9 mouse cellular contexts compared by ENCODE assay signal in the genomic region with DNA sequence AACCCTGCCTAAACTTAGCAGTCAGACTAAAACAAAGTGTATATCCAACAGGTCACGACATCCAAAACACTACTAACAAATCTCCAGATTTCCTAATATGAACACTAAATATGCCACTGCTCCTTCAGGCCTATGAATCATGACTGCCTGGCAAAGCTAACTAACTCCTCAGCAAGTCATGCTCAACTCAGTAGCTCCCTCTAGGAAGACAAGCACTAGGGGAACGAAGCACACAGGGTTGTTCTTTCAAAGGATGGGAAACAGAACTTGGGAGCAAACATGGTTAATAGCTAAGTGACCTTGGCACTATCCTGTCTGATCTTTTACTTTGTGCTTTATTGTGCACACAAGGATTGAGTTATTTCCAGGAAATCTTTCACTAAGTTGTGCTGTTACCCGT. TPM values are rescaled to one million over a fixed set of nuclear protein-coding genes. Genes with fewer than 3 reads are reported as not detected.
DNase-seq lines count a peak whose midpoint lies in the region; ATAC-seq and TF ChIP-seq lines count a peak whose summit lies in the region.
"Had no signal": no experiment of that assay in that cellular context is flagged by ENCODE, and none has a peak within 500 bp of the region (broad histone marks: within the 10 kb centered on the region; RNA-seq: fewer than 3 reads in every experiment).

No protein-coding gene starts in this region.

- no peak overlapping the region for H3K27ac ChIP-seq in kidney, adult 2 months (ENCODE audit: insufficient read depth, low read depth, low read length)
- no peak overlapping the region for H3K27ac ChIP-seq in kidney, embryonic 15.5 days
- H3K27ac ChIP-seq in MEL (ENCODE audit: control insufficient read depth, low read depth, low read length): peak overlapping the region; percentile 17; the same call in 1 of the 2 replicates
- no peak overlapping the region for H3K27ac ChIP-seq in intestine, embryonic 16.5 days (ENCODE audit: low read length)
- no peak overlapping the region for H3K27ac ChIP-seq in forebrain, embryonic 12.5 days

- TF ChIP-seq EP300 in MEL (IDR thresholded peaks at IDR 0.05; ENCODE audit: low read depth in 1 of 2, low read length in 2 of 2): no peak

- no peaks in the 10 kb centered on the region for H3K9me3 ChIP-seq in kidney, embryonic 15.5 days (replicated peaks)
- no peaks in the 10 kb centered on the region for H3K9me3 ChIP-seq in MEL (replicated peaks; ENCODE audit: insufficient read depth, low read length)
- no peaks in the 10 kb centered on the region for H3K9me3 ChIP-seq in intestine, embryonic 16.5 days (ENCODE audit: control insufficient read depth, low read length)
- H3K9me3 ChIP-seq in forebrain, embryonic 12.5 days: no peaks in the 10 kb centered on the region

- H3K4me1 ChIP-seq in kidney, adult 2 months (ENCODE audit: control insufficient read depth, insufficient read depth, low read length): peaks cover 5% of the 10 kb centered on the region; the same call in 1 of the 2 replicates
- H3K4me1 ChIP-seq in kidney, embryonic 15.5 days: no peaks in the 10 kb centered on the region
- H3K4me1 ChIP-seq in MEL (ENCODE audit: control insufficient read depth in 1 of 2, insufficient read depth in 2 of 2, low read length in 2 of 2): peaks cover 3 to 9% of the 10 kb centered on the region in 2 experiments
- no peaks in the 10 kb centered on the region for H3K4me1 ChIP-seq in intestine, embryonic 16.5 days (ENCODE audit: control insufficient read depth, insufficient read depth, low read length)
- H3K4me1 ChIP-seq in forebrain, embryonic 12.5 days: no peaks in the 10 kb centered on the region

- H3K79me2 ChIP-seq in MEL (ENCODE audit: control insufficient read depth, insufficient read depth, low read length, poor library complexity): no peaks in the 10 kb centered on the region

- DNase-seq in kidney, adult 2 months: peak; percentile 67
- DNase-seq in A20 (ENCODE audit: low read depth, low spot score): peak; percentile 19
- peak; percentile 72 for DNase-seq in MEL (ENCODE audit: low read depth, low spot score)
- DNase-seq in spleen, adult 12 weeks (ENCODE audit: low spot score): no peak
- no peak for DNase-seq in spleen, adult 18-20 months
- DNase-seq: thymus, postnatal 4 days had no signal

- peak; percentile 8; the same call in 1 of the 2 replicates for TF ChIP-seq RAD21 in MEL (IDR thresholded peaks at IDR 0.05; ENCODE audit: low read depth, low read length)

- no peak for TF ChIP-seq POLR2A in kidney, adult 2 months (IDR thresholded peaks at IDR 0.05; ENCODE audit: low read depth, low read length)
- no peak for TF ChIP-seq POLR2A in MEL (IDR thresholded peaks at IDR 0.05; ENCODE audit: control insufficient read depth in 1 of 2, insufficient read depth in 1 of 2, low read depth in 1 of 2, low read length in 2 of 2, poor library complexity in 1 of 2)

- peaks cover 5% of the 10 kb centered on the region for H3K36me3 ChIP-seq in kidney, adult 2 months (ENCODE audit: control insufficient read depth, insufficient read depth, low read length)
- H3K36me3 ChIP-seq in kidney, embryonic 15.5 days: peaks cover 39% of the 10 kb centered on the region
- peaks cover 19 to 20% of the 10 kb centered on the region in 2 experiments for H3K36me3 ChIP-seq in MEL (ENCODE audit: control insufficient read depth in 1 of 2, insufficient read depth in 2 of 2, low read length in 2 of 2)
- 0 out of 2 replicates have a peak, but pooled peaks cover 3% of the 10 kb centered on the region for H3K36me3 ChIP-seq in intestine, embryonic 16.5 days (ENCODE audit: control insufficient read depth, insufficient read depth, low read length)
- peaks cover 24% of the 10 kb centered on the region for H3K36me3 ChIP-seq in forebrain, embryonic 12.5 days (replicated peaks)

- no peak overlapping the region for H3K4me3 ChIP-seq in kidney, adult 2 months (ENCODE audit: insufficient read depth, low read depth, low read length)
- H3K4me3 ChIP-seq in kidney, embryonic 15.5 days (replicated peaks): no peak overlapping the region
- H3K4me3 ChIP-seq in MEL (ENCODE audit: control insufficient read depth in 1 of 2, insufficient read depth in 1 of 2, low read depth in 2 of 2, low read length in 2 of 2): no peak overlapping the region
- H3K4me3 ChIP-seq in intestine, embryonic 16.5 days (ENCODE audit: low read length): no peak overlapping the region
- no peak overlapping the region for H3K4me3 ChIP-seq in forebrain, embryonic 12.5 days (replicated peaks)

- H3K27me3 ChIP-seq in kidney, adult 2 months (replicated peaks; ENCODE audit: control insufficient read depth, insufficient read depth, low read length): no peaks in the 10 kb centered on the region
- no peaks in the 10 kb centered on the region for H3K27me3 ChIP-seq in kidney, embryonic 15.5 days
- no peaks in the 10 kb centered on the region for H3K27me3 ChIP-seq in MEL (ENCODE audit: control insufficient read depth in 1 of 2, insufficient read depth in 2 of 2, low read length in 2 of 2)
- no peaks in the 10 kb centered on the region for H3K27me3 ChIP-seq in intestine, embryonic 16.5 days (replicated peaks; ENCODE audit: control insufficient read depth, insufficient read depth, low read length)
- no peaks in the 10 kb centered on the region for H3K27me3 ChIP-seq in forebrain, embryonic 12.5 days

- no peak overlapping the region for H3K9ac ChIP-seq in kidney, embryonic 15.5 days
- H3K9ac ChIP-seq in MEL (ENCODE audit: control insufficient read depth, low read depth, low read length, poor library complexity, severe bottlenecking): no peak overlapping the region
- H3K9ac ChIP-seq in intestine, embryonic 16.5 days (ENCODE audit: low read depth, low read length): no peak overlapping the region
- no peak overlapping the region for H3K9ac ChIP-seq in forebrain, embryonic 12.5 days

- no peak overlapping the region for H3K4me2 ChIP-seq in kidney, embryonic 15.5 days
- H3K4me2 ChIP-seq in intestine, embryonic 16.5 days (ENCODE audit: low read depth, low read length): no peak overlapping the region
- H3K4me2 ChIP-seq in forebrain, embryonic 12.5 days: no peak overlapping the region

- 37% methylated on average over 3 of the region's 3 CpGs for WGBS in kidney, adult 2 months
- WGBS in kidney, embryonic 15.5 days: 68% methylated on average over 3 of the region's 3 CpGs
- 50% methylated on average over 3 of the region's 3 CpGs for WGBS in intestine, embryonic 16.5 days
- WGBS in forebrain, embryonic 12.5 days: 67% methylated on average over 3 of the region's 3 CpGs

- peak; percentile 46 for TF ChIP-seq CTCF in kidney, adult 2 months (conservative IDR thresholded peaks at IDR 0.05; ENCODE audit: insufficient read depth, insufficient read length, low read depth, low read length)
- TF ChIP-seq CTCF in MEL (IDR thresholded peaks at IDR 0.05 in 2 of 3, conservative IDR thresholded peaks at IDR 0.05 in 1 of 3; ENCODE audit: control insufficient read depth in 1 of 3, insufficient read depth in 1 of 3, low read depth in 2 of 3, low read length in 3 of 3, poor library complexity in 1 of 3, severe bottlenecking in 1 of 3): peak; percentile 39 to 65 (median 52)

- ATAC-seq in kidney, embryonic 15.5 days (replicated peaks; ENCODE audit: low FRiP score): no peak; the same call in 1 of the 2 replicates
- peak; percentile 23; the same call in 1 of the 2 replicates for ATAC-seq in intestine, embryonic 16.5 days
- ATAC-seq in forebrain, embryonic 12.5 days (ENCODE audit: low FRiP score): no peak

TF ChIP-seq in MEL, 35 proteins besides CTCF, POLR2A, EP300 and RAD21:
- TF ChIP-seq MEF2A (IDR thresholded peaks at IDR 0.05; ENCODE audit: extremely low read depth, insufficient replicate concordance, low read depth, low read length, poor library complexity, severe bottlenecking) (no peak), SMC3 (IDR thresholded peaks at IDR 0.05; ENCODE audit: low read depth, low read length) (peak; percentile 32)

RNA-seq across cellular contexts. Expression of gene Sf3b1, which starts 43.9 kb away (rescaled TPM):
- polyA plus RNA-seq in kidney, adult 2 months (2012; rRNA removed): 24.3 and 33.6 TPM in 2 replicates
- 301 and 326 TPM in 2 replicates for polyA plus RNA-seq in kidney, embryonic 15.5 days (2015; fragmentation: Nextera tagmentation; extraction: Ambion mirVana)
- 118 and 135 TPM in 2 replicates for total RNA-seq in MEL (2012; rRNA removed)
- polyA plus RNA-seq in MEL (2012; ENCODE audit: insufficient read depth in 1 of 2, insufficient read length in 2 of 2, low read depth in 1 of 2, low replicate concordance in 2 of 2, missing spikeins in 1 of 2): 100 to 1,000 TPM; 111 to 167 TPM
- 246 and 257 TPM in 2 replicates for polyA plus RNA-seq in intestine, embryonic 16.5 days (2015; fragmentation: Nextera tagmentation; extraction: Ambion mirVana)
- 376 and 422 TPM in 2 replicates for polyA plus RNA-seq in forebrain, embryonic 12.5 days (2016; fragmentation: Nextera tagmentation; extraction: Ambion mirVana)

RNA-seq across cellular contexts. Expression of gene Ankrd44, which starts 57.2 kb away (rescaled TPM):
- polyA plus RNA-seq in kidney, adult 2 months (2012; rRNA removed): 14.0 and 17.8 TPM in 2 replicates
- 7.4 and 7.9 TPM in 2 replicates for polyA plus RNA-seq in kidney, embryonic 15.5 days (2015; fragmentation: Nextera tagmentation; extraction: Ambion mirVana)
- total RNA-seq in MEL (2012; rRNA removed): 1.9 and 2.3 TPM in 2 replicates
- 1 to 10 TPM in 1 of 2 experiments, not detected in 1; 4.4 TPM for polyA plus RNA-seq in MEL (2012; ENCODE audit: insufficient read depth in 1 of 2, insufficient read length in 2 of 2, low read depth in 1 of 2, low replicate concordance in 2 of 2, missing spikeins in 1 of 2)
- polyA plus RNA-seq in intestine, embryonic 16.5 days (2015; fragmentation: Nextera tagmentation; extraction: Ambion mirVana): 7.2 and 7.6 TPM in 2 replicates
- polyA plus RNA-seq in forebrain, embryonic 12.5 days (2016; fragmentation: Nextera tagmentation; extraction: Ambion mirVana): 19.6 and 21.6 TPM in 2 replicates

Comparison
In these comparisons a context has a peak if more than half of its experiments do, and no peak if none do; other contexts are left out.
1. DNase-seq: peak in kidney, adult 2 months (single experiment), A20 (single experiment) and MEL (single experiment); none in spleen, adult 12 weeks (single experiment) and spleen, adult 18-20 months (0 of 2).